Mouse (Mus musculus) c-Kit-negative CD71-positive TER-119-positive erythroid progenitor cells, embryonic 14.5 days (primary cell): ENCODE measurements around the gene Cspg5.

Experiments used
- DNase-seq: peaks from one replicate; pipeline ENCODE4 v3.0.0-alpha.2; 2013; ENCODE audit warnings: low read depth, low spot score

Cspg5 gene

GRCm38 (mm10) chr9:110255407-110256019, 11.9 kb downstream of the Cspg5 start:
- DNase-seq = no peak

- no peak for DNase-seq
Observed at GRCm38 (mm10) chr9:110258646-110259045, 15.1 kb downstream of the Cspg5 start.

- no peak for DNase-seq
Observed at GRCm38 (mm10) chr9:110259118-110259517, 15.5 kb downstream of the Cspg5 start.

- DNase-seq = no peak
Observed at GRCm38 (mm10) chr9:110263181-110263580, 19.6 kb downstream of the Cspg5 start.

- no peak for DNase-seq
Observed at GRCm38 (mm10) chr9:110264991-110265390, 21.4 kb downstream of the Cspg5 start.

- DNase-seq = no peak
Observed at GRCm38 (mm10) chr9:110268416-110268815, 24.8 kb downstream of the Cspg5 start.

GRCm38 (mm10) chr9:110272330-110272729, 28.7 kb downstream of the Cspg5 start:
- DNase-seq = no peak

GRCm38 (mm10) chr9:110273507-110273906, 29.9 kb downstream of the Cspg5 start:
- no peak for DNase-seq

GRCm38 (mm10) chr9:110275882-110276281, 32.3 kb downstream of the Cspg5 start:
- DNase-seq = no peak

GRCm38 (mm10) chr9:110277431-110277881, 33.9 kb downstream of the Cspg5 start:
- no peak for DNase-seq

- DNase-seq = no peak
Observed at GRCm38 (mm10) chr9:110284075-110284697, 40.6 kb downstream of the Cspg5 start.

GRCm38 (mm10) chr9:110287321-110287924, 43.8 kb downstream of the Cspg5 start:
- no peak for DNase-seq

- no peak for DNase-seq
Observed at GRCm38 (mm10) chr9:110293254-110293718, 49.7 kb downstream of the Cspg5 start.

- no peak for DNase-seq
Observed at GRCm38 (mm10) chr9:110293873-110294415, 50.4 kb downstream of the Cspg5 start.

- DNase-seq = no peak
Observed at GRCm38 (mm10) chr9:110294786-110295185, 51.2 kb downstream of the Cspg5 start.

GRCm38 (mm10) chr9:110296867-110297627, 53.5 kb downstream of the Cspg5 start:
- peak; percentile 49 for DNase-seq

GRCm38 (mm10) chr9:110304516-110304915, 60.9 kb downstream of the Cspg5 start:
- DNase-seq = no peak

GRCm38 (mm10) chr9:110304969-110305651, 61.5 kb downstream of the Cspg5 start, which contains the start of gene Elp6:
Gene Elp6 (plus strand): TSS chr9:110305173.
- peak; percentile 84 for DNase-seq

- DNase-seq = no peak
Observed at GRCm38 (mm10) chr9:110306371-110306770, 62.8 kb downstream of the Cspg5 start.
